Mouse (Mus musculus) neural tube, embryonic 12.5 days (tissue): ENCODE results near the gene Prr15l. TPM values are rescaled to one million over a fixed set of nuclear protein-coding genes. Genes with fewer than 3 reads are reported as not detected.

ENCODE experiments used
- ATAC-seq: fragments of 200-750 bp; cut with Nextera tagmentation; 2 replicates; pipeline ENCODE4 v1.8.0; 2017; ENCODE audit warnings: low read depth, mild to moderate bottlenecking, moderate TSS enrichment, moderate library complexity; ENCODE audit not compliant: low FRiP score
- H3K27ac ChIP-seq: fragments of 300-500 bp; sonication (generic); 2 replicates; pipeline ENCODE4 v1.5.1; 2016
- H3K27me3 ChIP-seq: fragments of 300-500 bp; sonication (generic); replicated peaks from 2 replicates; pipeline ENCODE4 v1.6.1; 2016; ENCODE audit warnings: mild to moderate bottlenecking
- H3K36me3 ChIP-seq: fragments of 300-500 bp; sonication (generic); 2 replicates; pipeline ENCODE4 v1.6.1; 2016; ENCODE audit warnings: mild to moderate bottlenecking
- H3K4me1 ChIP-seq: fragments of 300-500 bp; sonication (generic); 2 replicates; pipeline ENCODE4 v1.6.1; 2016
- H3K4me2 ChIP-seq: fragments of 300-500 bp; sonication (generic); replicated peaks from 2 replicates; pipeline ENCODE4 v1.6.1; 2016; ENCODE audit warnings: mild to moderate bottlenecking
- H3K4me3 ChIP-seq: fragments of 300-500 bp; sonication (generic); 2 replicates; pipeline ENCODE4 v1.5.1; 2016
- H3K9ac ChIP-seq: fragments of 300-500 bp; sonication (generic); 2 replicates; pipeline ENCODE4 v1.6.1; 2016; ENCODE audit warnings: mild to moderate bottlenecking
- H3K9me3 ChIP-seq: fragments of 300-500 bp; sonication (generic); 2 replicates; pipeline ENCODE4 v1.6.1; 2016; ENCODE audit warnings: mild to moderate bottlenecking
- WGBS: fragments of 180-500 bp; shearing (Covaris S2); methylation state at CpG from one replicate; pipeline ENCODE4 v1.1.7; 2016; 5-methylcytosine and 5-hydroxymethylcytosine counted together
- polyA plus RNA-seq: library from polyadenylated mRNA; unstranded; fragments of >200 nt; fragmentation: Nextera tagmentation; extraction: Ambion mirVana; gene quantifications from 2 replicates; pipeline ENCODE4 v1.2.1, GENCODE M21; 2016

The Prr15l gene
- polyA plus RNA-seq, 1 experiment from 2014 or later = 0.61 TPM

- Histone ChIP-seq H3K27me3 (no peaks in the 10 kb centered on the region), H3K4me1 (peaks cover 11% of the 10 kb centered on the region), H3K27ac (no peak overlapping the region), H3K4me2 (no peak overlapping the region), H3K9ac (no peak overlapping the region), H3K9me3 (no peaks in the 10 kb centered on the region), H3K4me3 (no peak overlapping the region), H3K36me3 (no peaks in the 10 kb centered on the region)
- no peak for ATAC-seq
- WGBS = 78% methylated on average over 16 of the region's 16 CpGs
These were observed 12.9 kb downstream of the Prr15l start for GRCm38 (mm10) chr11:96940578-96941465.

- WGBS = 85% methylated on average over 6 of the region's 6 CpGs
- Histone ChIP-seq H3K4me2 (no peak overlapping the region), H3K9ac (no peak overlapping the region), H3K27ac (no peak overlapping the region), H3K9me3 (no peaks in the 10 kb centered on the region), H3K27me3 (no peaks in the 10 kb centered on the region), H3K4me1 (peaks cover 11% of the 10 kb centered on the region), H3K36me3 (no peaks in the 10 kb centered on the region), H3K4me3 (no peak overlapping the region)
- no peak for ATAC-seq
These were observed 14.2 kb downstream of the Prr15l start for GRCm38 (mm10) chr11:96941989-96942590.

GRCm38 (mm10) chr11:96943746-96944304 lies 15.9 kb downstream of the Prr15l start, which contains the start of gene Pnpo:
Gene Pnpo (minus strand): TSS chr11:96943986.
- H3K27ac ChIP-seq = no peak within 1 kb of the TSS
- WGBS = under 1% methylated on average over 29 of the region's 29 CpGs

GRCm38 (mm10) chr11:96944844-96945580 lies 17.1 kb downstream of the Prr15l start:
- Histone ChIP-seq H3K27me3 (no peaks in the 10 kb centered on the region), H3K27ac (no peak overlapping the region), H3K4me1 (peaks cover 11% of the 10 kb centered on the region), H3K4me2 (peak overlapping the region; percentile 92), H3K4me3 (no peak overlapping the region; the same call in 1 of the 2 replicates), H3K36me3 (no peaks in the 10 kb centered on the region), H3K9me3 (no peaks in the 10 kb centered on the region), H3K9ac (no peak overlapping the region)
- no peak for ATAC-seq
- 85% methylated on average over 14 of the region's 14 CpGs for WGBS

More at GRCm38 (mm10) chr11:96943746-96944304, 15.9 kb downstream of the Prr15l start, which contains the start of gene Pnpo:
- Histone ChIP-seq H3K9ac (peak within 1 kb of the TSS; percentile 60), H3K36me3 (no peaks in the 10 kb centered on the region), H3K4me3 (peak within 1 kb of the TSS; percentile 49), H3K4me2 (peak within 1 kb of the TSS; percentile 92), H3K27me3 (no peaks in the 10 kb centered on the region), H3K4me1 (peaks cover 11% of the 10 kb centered on the region), H3K9me3 (no peaks in the 10 kb centered on the region)
- ATAC-seq = peak; percentile 95

GRCm38 (mm10) chr11:96946498-96946897 lies 18.6 kb downstream of the Prr15l start:
- WGBS = 89% methylated on average over 9 of the region's 9 CpGs
- Histone ChIP-seq H3K27me3 (no peaks in the 10 kb centered on the region), H3K4me2 (no peak overlapping the region), H3K36me3 (peaks cover 8% of the 10 kb centered on the region), H3K4me1 (peaks cover 11% of the 10 kb centered on the region), H3K4me3 (no peak overlapping the region), H3K9ac (no peak overlapping the region), H3K9me3 (no peaks in the 10 kb centered on the region), H3K27ac (no peak overlapping the region)
- ATAC-seq = no peak

- WGBS = 96% methylated on average over 4 of the region's 4 CpGs
- Histone ChIP-seq H3K36me3 (peaks cover 21% of the 10 kb centered on the region), H3K27me3 (no peaks in the 10 kb centered on the region), H3K4me3 (no peak overlapping the region), H3K27ac (no peak overlapping the region), H3K4me1 (peaks cover 11% of the 10 kb centered on the region), H3K9me3 (no peaks in the 10 kb centered on the region), H3K9ac (no peak overlapping the region), H3K4me2 (no peak overlapping the region)
- ATAC-seq = no peak
These were observed 19.9 kb downstream of the Prr15l start for GRCm38 (mm10) chr11:96947849-96948248.

- ATAC-seq = no peak
- Histone ChIP-seq H3K9ac (no peak overlapping the region), H3K4me2 (no peak overlapping the region), H3K4me1 (no peaks in the 10 kb centered on the region), H3K9me3 (no peaks in the 10 kb centered on the region), H3K36me3 (peaks cover 47% of the 10 kb centered on the region), H3K27ac (no peak overlapping the region), H3K27me3 (no peaks in the 10 kb centered on the region), H3K4me3 (no peak overlapping the region)
- WGBS = over 99% methylated on average over 3 of the region's 3 CpGs
These were observed 22.9 kb downstream of the Prr15l start for GRCm38 (mm10) chr11:96950767-96951166.

- H3K27ac ChIP-seq = no peak overlapping the region
- no peak overlapping the region for H3K4me3 ChIP-seq
- 88% methylated on average over 10 of the region's 10 CpGs for WGBS
- H3K27me3 ChIP-seq = no peaks in the 10 kb centered on the region
- no peaks in the 10 kb centered on the region for H3K9me3 ChIP-seq
- H3K9ac ChIP-seq = no peak overlapping the region
- H3K4me1 ChIP-seq = no peaks in the 10 kb centered on the region
- H3K36me3 ChIP-seq = peaks cover 62% of the 10 kb centered on the region
- ATAC-seq = no peak
- no peak overlapping the region for H3K4me2 ChIP-seq
These were observed 24.5 kb downstream of the Prr15l start for GRCm38 (mm10) chr11:96952426-96952825.

GRCm38 (mm10) chr11:96952896-96953295 lies 25.0 kb downstream of the Prr15l start:
- Histone ChIP-seq H3K36me3 (peaks cover 67% of the 10 kb centered on the region), H3K9ac (no peak overlapping the region), H3K4me3 (no peak overlapping the region), H3K4me2 (no peak overlapping the region), H3K4me1 (no peaks in the 10 kb centered on the region), H3K27ac (no peak overlapping the region), H3K9me3 (no peaks in the 10 kb centered on the region), H3K27me3 (no peaks in the 10 kb centered on the region)
- no peak for ATAC-seq
- WGBS = 80% methylated on average over 6 of the region's 6 CpGs

GRCm38 (mm10) chr11:96955094-96955493 lies 27.2 kb downstream of the Prr15l start:
- H3K4me1 ChIP-seq = no peaks in the 10 kb centered on the region
- WGBS = 94% methylated on average over 4 of the region's 4 CpGs
- H3K9me3 ChIP-seq = no peaks in the 10 kb centered on the region
- no peak overlapping the region for H3K4me3 ChIP-seq
- no peaks in the 10 kb centered on the region for H3K27me3 ChIP-seq
- peaks cover 83% of the 10 kb centered on the region for H3K36me3 ChIP-seq
- ATAC-seq = no peak
- H3K9ac ChIP-seq = no peak overlapping the region
- H3K4me2 ChIP-seq = no peak overlapping the region
- H3K27ac ChIP-seq = no peak overlapping the region

GRCm38 (mm10) chr11:96956009-96956724 lies 28.3 kb downstream of the Prr15l start:
- Histone ChIP-seq H3K9me3 (no peaks in the 10 kb centered on the region), H3K27me3 (no peaks in the 10 kb centered on the region), H3K4me3 (no peak overlapping the region), H3K4me2 (no peak overlapping the region), H3K36me3 (peaks cover 88% of the 10 kb centered on the region), H3K4me1 (no peaks in the 10 kb centered on the region), H3K9ac (no peak overlapping the region), H3K27ac (no peak overlapping the region)
- no peak for ATAC-seq
- 66% methylated on average over 20 of the region's 20 CpGs for WGBS
